Mouse (Mus musculus) liver, embryonic 15.5 days (tissue): ENCODE data around the gene Cavin3. TPM values are rescaled to one million over a fixed set of nuclear protein-coding genes. Genes with fewer than 3 reads are reported as not detected.

Experiments
- ATAC-seq: fragments of 200-750 bp; cut with Nextera tagmentation; 2 replicates; pipeline ENCODE4 v1.8.0; 2017; ENCODE audit warnings: moderate number of reproducible peaks, mild to moderate bottlenecking, moderate library complexity; ENCODE audit not compliant: insufficient read depth
- H3K27ac ChIP-seq: fragments of 300-500 bp; sonication (generic); replicated peaks from 2 replicates; pipeline ENCODE4 v1.5.1; 2015; ENCODE audit warnings: mild to moderate bottlenecking, inconsistent platforms
- H3K27me3 ChIP-seq: fragments of 300-500 bp; sonication (generic); 2 replicates; pipeline ENCODE4 v1.6.1; 2015; ENCODE audit warnings: mild to moderate bottlenecking, inconsistent platforms
- H3K36me3 ChIP-seq: fragments of 300-500 bp; sonication (generic); replicated peaks from 2 replicates; pipeline ENCODE4 v1.6.1; 2015; ENCODE audit warnings: moderate library complexity, mild to moderate bottlenecking, inconsistent platforms
- H3K4me1 ChIP-seq: fragments of 300-500 bp; sonication (generic); replicated peaks from 2 replicates; pipeline ENCODE4 v1.6.1; 2015; ENCODE audit warnings: inconsistent platforms
- H3K4me2 ChIP-seq: fragments of 300-500 bp; sonication (generic); 2 replicates; pipeline ENCODE4 v1.6.1; 2015; ENCODE audit warnings: moderate library complexity, mild to moderate bottlenecking, inconsistent platforms
- H3K4me3 ChIP-seq: fragments of 300-500 bp; sonication (generic); replicated peaks from 2 replicates; pipeline ENCODE4 v1.5.1; 2015; ENCODE audit warnings: mild to moderate bottlenecking, inconsistent platforms
- H3K9ac ChIP-seq: fragments of 300-500 bp; sonication (generic); 2 replicates; pipeline ENCODE4 v1.6.1; 2015; ENCODE audit warnings: moderate library complexity, mild to moderate bottlenecking, inconsistent platforms
- H3K9me3 ChIP-seq: fragments of 300-500 bp; sonication (generic); replicated peaks from 2 replicates; pipeline ENCODE4 v1.6.1; 2016; ENCODE audit warnings: inconsistent platforms
- WGBS: fragments of 180-500 bp; shearing (Covaris S2); methylation state at CpG from one replicate; pipeline ENCODE4 v1.1.7; 2015; ENCODE audit warnings: mixed read lengths; ENCODE audit not compliant: insufficient replicate concordance; 5-methylcytosine and 5-hydroxymethylcytosine counted together
- polyA plus RNA-seq: library from polyadenylated mRNA; unstranded; fragments of >200 nt; fragmentation: Nextera tagmentation; extraction: Ambion mirVana; gene quantifications from 2 replicates; pipeline ENCODE4 v1.2.1, GENCODE M21; 2015

Gene Cavin3
- polyA plus RNA-seq, 1 experiment from 2014 or later, result 5.7 TPM

DNA sequence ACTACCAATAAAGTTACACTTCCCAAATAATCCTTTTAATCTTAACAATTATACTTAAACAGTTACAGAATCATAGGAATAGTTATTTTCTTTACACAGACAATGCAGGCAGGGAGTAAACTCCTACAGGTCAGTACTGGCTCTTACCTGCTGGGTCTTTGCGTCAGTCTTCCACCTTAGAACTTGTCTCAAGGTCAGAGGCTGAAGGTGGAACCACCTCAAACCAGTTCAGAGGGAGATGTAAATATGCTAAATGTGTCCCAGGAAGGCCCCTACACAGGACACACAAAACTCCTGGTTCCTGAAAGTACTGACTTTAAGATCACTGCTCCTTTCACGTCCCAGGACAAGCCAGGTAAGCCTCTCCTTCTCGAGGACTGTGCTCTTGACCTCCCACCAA, 37.0 kb downstream of the Cavin3 start:
- H3K4me3 ChIP-seq, result no peak overlapping the region
- H3K27ac ChIP-seq, result no peak overlapping the region
- no peaks in the 10 kb centered on the region for H3K27me3 ChIP-seq
- 39% methylated on average over 3 of the region's 3 CpGs for WGBS
- no peaks in the 10 kb centered on the region for H3K9me3 ChIP-seq
- no peaks in the 10 kb centered on the region for H3K36me3 ChIP-seq
- no peaks in the 10 kb centered on the region for H3K4me1 ChIP-seq
- no peak overlapping the region for H3K9ac ChIP-seq
- H3K4me2 ChIP-seq, result no peak overlapping the region
- no peak for ATAC-seq

DNA sequence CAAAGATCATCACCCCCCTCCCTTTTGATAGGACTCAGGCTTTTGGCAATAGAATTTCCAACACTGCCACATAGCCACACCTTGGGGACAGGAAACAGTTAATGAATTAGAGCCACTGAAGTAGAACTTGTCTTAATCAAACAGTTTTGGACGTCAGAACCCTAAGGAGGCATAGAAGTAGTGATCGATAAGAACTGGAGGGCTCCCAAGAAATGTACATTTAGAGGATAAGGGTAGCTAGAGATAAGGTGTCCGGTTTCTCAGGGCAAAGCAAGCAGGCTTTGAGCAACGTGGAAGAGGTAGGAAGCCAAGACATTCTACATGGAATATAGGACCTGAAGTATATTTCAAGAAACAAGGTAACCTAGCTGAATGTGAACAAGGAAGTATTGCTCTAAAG, 40.7 kb downstream of the Cavin3 start:
- WGBS, result 36% methylated on average over 4 of the region's 4 CpGs

DNA sequence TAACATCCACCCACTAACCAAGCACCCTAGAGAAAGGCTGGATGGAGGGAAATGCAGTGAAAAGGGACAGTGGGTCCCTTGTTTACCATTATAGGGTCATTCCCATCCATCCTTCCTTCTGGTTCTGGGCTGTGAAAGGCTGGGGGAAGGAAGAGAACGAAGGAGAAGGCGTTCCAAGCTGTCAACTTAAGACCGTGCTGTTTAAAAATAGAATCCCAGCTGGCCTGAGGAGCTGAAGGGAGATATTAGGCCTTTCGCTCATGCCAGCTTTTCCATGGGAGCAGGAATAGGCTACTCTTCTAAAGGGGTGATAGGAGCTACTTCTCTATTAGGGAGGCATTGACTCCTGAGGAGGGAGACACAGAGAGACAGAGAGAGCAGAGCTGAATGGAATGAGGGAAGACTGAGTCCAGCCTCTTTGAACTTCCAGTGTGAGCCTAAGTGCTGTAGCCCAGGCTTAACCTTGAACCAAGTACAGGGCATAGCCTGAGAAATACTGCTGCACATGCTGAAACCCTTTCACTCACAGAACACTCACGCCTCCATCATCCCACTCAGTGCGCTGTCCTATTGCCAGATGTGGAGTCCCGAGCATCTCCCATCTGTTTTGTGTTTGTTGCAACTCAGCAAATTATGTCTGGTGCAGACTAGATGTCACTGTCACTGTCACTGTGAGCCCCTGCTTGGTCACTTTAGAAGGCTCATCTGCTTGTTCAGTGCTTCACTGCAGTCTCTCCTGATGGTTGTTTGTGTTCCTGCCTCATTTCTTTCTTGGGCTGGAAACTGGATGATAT, 43.9 kb downstream of the Cavin3 start:
- Histone ChIP-seq H3K27me3 (no peaks in the 10 kb centered on the region), H3K9ac (no peak overlapping the region), H3K9me3 (no peaks in the 10 kb centered on the region), H3K4me3 (no peak overlapping the region), H3K4me1 (no peaks in the 10 kb centered on the region), H3K4me2 (no peak overlapping the region), H3K36me3 (no peaks in the 10 kb centered on the region), H3K27ac (no peak overlapping the region)
- ATAC-seq, result no peak
- 61% methylated on average over 7 of the region's 7 CpGs for WGBS

More for the DNA sequence above, 40.7 kb downstream of the Cavin3 start:
- Histone ChIP-seq H3K4me1 (no peaks in the 10 kb centered on the region), H3K27me3 (no peaks in the 10 kb centered on the region), H3K36me3 (no peaks in the 10 kb centered on the region), H3K27ac (no peak overlapping the region), H3K4me3 (no peak overlapping the region), H3K9me3 (no peaks in the 10 kb centered on the region), H3K4me2 (no peak overlapping the region), H3K9ac (no peak overlapping the region)
- ATAC-seq, result no peak

DNA sequence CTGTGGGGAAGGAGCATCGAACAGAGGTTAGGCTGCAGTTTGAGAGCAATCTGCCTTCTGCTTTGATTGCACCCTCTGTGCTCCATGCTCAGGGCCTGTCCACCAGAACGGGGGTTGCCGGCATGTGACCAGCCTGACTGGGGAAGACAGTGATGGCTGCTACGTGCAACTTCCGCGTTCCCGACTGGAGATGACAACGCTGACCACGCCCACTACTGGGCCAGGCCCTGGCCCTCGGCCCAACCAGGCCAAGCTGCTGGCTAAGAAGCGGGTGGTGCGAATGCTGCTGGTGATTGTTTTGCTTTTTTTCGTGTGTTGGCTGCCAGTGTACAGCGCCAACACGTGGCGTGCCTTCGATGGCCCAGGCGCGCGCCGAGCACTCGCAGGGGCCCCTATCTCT, 47.3 kb downstream of the Cavin3 start:
- H3K4me3 ChIP-seq, result no peak overlapping the region
- WGBS, result 74% methylated on average over 22 of the region's 22 CpGs
- no peaks in the 10 kb centered on the region for H3K36me3 ChIP-seq
- no peaks in the 10 kb centered on the region for H3K27me3 ChIP-seq
- H3K9ac ChIP-seq, result no peak overlapping the region
- no peak for ATAC-seq
- no peak overlapping the region for H3K27ac ChIP-seq
- H3K9me3 ChIP-seq, result no peaks in the 10 kb centered on the region
- H3K4me1 ChIP-seq, result no peaks in the 10 kb centered on the region
- H3K4me2 ChIP-seq, result no peak overlapping the region

DNA sequence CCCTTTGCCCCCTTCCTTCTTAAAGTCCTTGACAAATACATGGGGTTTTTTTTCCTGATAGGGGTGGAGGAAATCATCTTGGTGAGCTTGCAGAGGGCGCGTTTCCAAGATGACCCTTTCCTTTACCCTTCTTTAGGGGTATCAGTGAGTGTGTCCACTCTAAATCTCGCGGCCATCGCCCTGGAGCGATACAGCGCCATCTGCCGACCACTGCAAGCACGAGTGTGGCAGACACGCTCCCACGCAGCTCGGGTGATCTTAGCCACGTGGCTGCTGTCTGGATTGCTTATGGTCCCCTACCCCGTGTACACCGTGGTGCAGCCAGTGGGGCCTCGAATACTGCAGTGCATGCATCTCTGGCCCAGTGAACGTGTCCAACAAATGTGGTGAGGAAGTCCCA, 48.2 kb downstream of the Cavin3 start:
- Histone ChIP-seq H3K9me3 (no peaks in the 10 kb centered on the region), H3K4me2 (no peak overlapping the region), H3K27me3 (no peaks in the 10 kb centered on the region), H3K9ac (no peak overlapping the region), H3K27ac (no peak overlapping the region), H3K4me3 (no peak overlapping the region), H3K36me3 (no peaks in the 10 kb centered on the region), H3K4me1 (no peaks in the 10 kb centered on the region)
- WGBS, result 67% methylated on average over 17 of the region's 17 CpGs
- no peak for ATAC-seq

DNA sequence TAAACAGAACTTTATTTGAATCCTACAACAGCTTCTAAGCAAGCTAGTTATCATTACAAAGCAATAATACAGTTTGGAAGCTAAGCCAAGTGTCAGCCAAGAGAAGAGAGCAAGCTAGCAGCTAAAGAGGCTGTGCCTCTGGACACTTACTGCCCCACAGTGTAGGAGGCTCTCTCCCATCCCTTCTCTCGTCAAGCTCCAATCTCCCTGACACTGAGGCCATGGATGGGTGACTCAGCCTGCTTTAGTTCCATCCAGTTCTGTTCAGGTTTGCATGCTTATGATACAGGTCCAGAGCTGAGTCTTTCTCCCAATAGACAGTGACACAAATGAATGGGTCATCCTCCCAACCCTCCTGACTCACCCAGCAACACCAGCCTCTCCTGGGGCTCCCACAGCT, 50.0 kb downstream of the Cavin3 start:
- Histone ChIP-seq H3K4me2 (no peak overlapping the region), H3K4me3 (no peak overlapping the region), H3K9ac (no peak overlapping the region), H3K9me3 (no peaks in the 10 kb centered on the region), H3K4me1 (no peaks in the 10 kb centered on the region), H3K27me3 (peaks cover 3% of the 10 kb centered on the region), H3K36me3 (no peaks in the 10 kb centered on the region), H3K27ac (no peak overlapping the region)
- WGBS, result 26% methylated on average over 1 of the region's 1 CpGs
- ATAC-seq, result no peak

Other genes starting within 250 kb of the Cavin3 start
- gene Olfr688, start 194.2 kb downstream of the Cavin3 start, polyA plus RNA-seq, result not detected in 2 replicates
- not detected in 2 replicates for gene Olfr689, start 171.1 kb downstream of the Cavin3 start, polyA plus RNA-seq
- gene Olfr690, start 148.2 kb downstream of the Cavin3 start, polyA plus RNA-seq, result not detected in 2 replicates
- gene Olfr691, start 140.0 kb downstream of the Cavin3 start, polyA plus RNA-seq, result not detected in 2 replicates
- gene Olfr692, start 114.1 kb downstream of the Cavin3 start, polyA plus RNA-seq, result not detected in 2 replicates
- not detected in 2 replicates for gene Gm5901, start 107.3 kb downstream of the Cavin3 start, polyA plus RNA-seq
- gene Fam160a2, start 82.2 kb downstream of the Cavin3 start, polyA plus RNA-seq, result 12.6 and 17.6 TPM in 2 replicates
- gene Cnga4, start 77.7 kb downstream of the Cavin3 start, polyA plus RNA-seq, result not detected in 2 replicates
- not detected in 2 replicates for gene Cckbr, start 56.6 kb downstream of the Cavin3 start, polyA plus RNA-seq
- gene Smpd1, start 72.1 kb upstream of the Cavin3 start, polyA plus RNA-seq, result 21.9 and 22.0 TPM in 2 replicates
- 2.3 and 2.4 TPM in 2 replicates for gene Apbb1, start 99.4 kb upstream of the Cavin3 start, polyA plus RNA-seq
- 343 and 400 TPM in 2 replicates for gene Hpx, start 117.8 kb upstream of the Cavin3 start, polyA plus RNA-seq
- gene Trim3, start 151.3 kb upstream of the Cavin3 start, polyA plus RNA-seq, result 3.5 and 4.9 TPM in 2 replicates
- 94.4 and 98.5 TPM in 2 replicates for gene Timm10b, start 157.8 kb upstream of the Cavin3 start, polyA plus RNA-seq
- gene Arfip2, start 158.1 kb upstream of the Cavin3 start, polyA plus RNA-seq, result 10.9 and 13.8 TPM in 2 replicates
- gene Gm45799, start 158.3 kb upstream of the Cavin3 start, polyA plus RNA-seq, result 14.4 and 24.6 TPM in 2 replicates
- gene Dnhd1, start 168.5 kb upstream of the Cavin3 start, polyA plus RNA-seq, result 0.10 and 0.32 TPM in 2 replicates